Mouse (Mus musculus) testis, adult 2 months (tissue): Measurements from ENCODE around the gene Arhgap30.

Experiments
- CTCF ChIP-seq: fragments of 200-500 bp; IDR thresholded peaks from 2 replicates; pipeline ENCODE4 v1.5.1; 2012; ENCODE audit warnings: low read depth, mild to moderate bottlenecking, inconsistent platforms, low read length, moderate library complexity; ENCODE audit not compliant: control insufficient read depth, insufficient read depth, insufficient replicate concordance
- POLR2A ChIP-seq: fragments of 200-500 bp; IDR thresholded peaks from 2 replicates; pipeline ENCODE4 v1.6.1; 2012; ENCODE audit warnings: low read depth, mild to moderate bottlenecking, inconsistent platforms, low read length, moderate library complexity; ENCODE audit not compliant: control insufficient read depth

DNA sequence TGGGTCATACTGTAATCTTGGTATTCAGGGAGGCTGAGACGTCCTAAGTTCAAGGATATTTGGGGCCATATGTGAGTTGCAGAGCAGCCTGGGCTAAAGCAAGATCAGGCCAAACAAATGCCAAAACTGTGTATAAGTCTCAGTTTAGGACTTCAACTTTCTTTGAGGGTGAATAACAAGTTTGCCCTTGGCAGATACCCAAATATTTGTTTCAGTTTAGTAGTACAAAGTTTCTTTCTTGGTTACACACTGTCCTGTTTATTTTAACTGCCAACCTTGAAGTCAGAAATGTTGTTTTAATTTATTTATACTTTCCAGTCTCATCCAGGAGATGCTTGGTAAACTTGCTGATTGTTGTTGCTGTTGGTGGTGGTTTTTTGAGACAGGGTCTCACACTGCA, 47.2 kb downstream of the Arhgap30 start:
- no peak for TF ChIP-seq POLR2A
- no peak for TF ChIP-seq CTCF
